Mouse (Mus musculus) cerebellum, postnatal 4 days (tissue): ENCODE results near the gene Pard3.

ENCODE experiments used
- DNase-seq, 2 experiments: peaks; one replicate each; pipeline ENCODE4 v3.0.0; 2022; ENCODE audit warnings: low spot score in 2 of 2, mixed read lengths in 1 of 2

Gene Pard3

DNA sequence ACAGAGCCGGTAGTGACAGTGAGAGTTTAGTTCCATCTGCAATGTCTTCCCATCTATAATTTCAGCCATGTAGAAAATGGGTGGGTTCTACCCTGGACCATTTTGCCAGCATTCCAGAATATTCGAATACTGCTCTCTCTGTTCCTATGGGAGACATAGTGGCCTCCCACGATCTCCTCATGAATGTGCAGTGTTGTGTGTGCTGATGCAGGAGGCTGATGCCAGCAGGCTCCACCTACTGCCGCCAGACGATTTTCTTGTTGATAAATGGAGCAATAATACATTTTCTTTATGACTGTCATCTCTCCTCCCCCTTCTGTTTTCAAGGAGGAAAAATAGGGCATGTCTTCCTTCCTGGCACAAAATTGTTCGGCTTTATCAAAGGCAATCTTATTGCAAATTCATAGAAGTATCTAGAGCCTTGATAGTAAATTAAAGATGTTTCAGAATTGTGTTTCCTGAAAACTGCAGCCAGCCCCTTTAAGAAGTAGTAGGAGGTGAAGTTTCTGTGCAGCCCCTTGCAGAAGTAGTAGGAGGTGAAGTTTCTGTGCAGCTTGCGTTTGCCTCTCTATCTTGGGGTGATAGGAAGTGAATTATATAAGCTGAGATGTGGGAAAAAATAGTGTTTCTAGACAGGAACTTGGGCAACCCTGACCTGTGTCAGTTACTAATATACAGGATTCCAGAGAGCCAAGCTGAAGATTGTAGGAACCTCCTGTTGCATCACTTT, 545.0 kb downstream of the Pard3 start:
- DNase-seq, result no peak

DNA sequence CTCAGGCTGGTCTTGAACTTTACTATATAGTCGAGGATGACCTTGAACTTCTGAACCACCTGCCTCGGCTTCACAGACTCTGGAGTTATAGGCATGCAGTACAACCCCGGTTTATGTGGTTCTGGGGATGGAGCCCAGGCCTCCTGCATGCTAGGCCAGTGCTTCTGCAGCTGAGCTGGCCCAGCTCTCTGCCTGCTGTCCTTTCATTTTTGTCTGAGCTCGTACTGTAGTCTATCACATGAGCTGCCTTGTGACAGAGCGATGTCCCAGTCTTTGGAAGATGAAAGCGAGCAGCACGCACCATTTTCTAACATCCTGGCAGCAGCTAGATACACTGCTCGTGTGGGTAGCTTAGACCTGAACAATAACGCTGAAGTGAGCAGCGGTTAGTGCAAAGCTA, 545.6 kb downstream of the Pard3 start:
- no peak for DNase-seq

DNA sequence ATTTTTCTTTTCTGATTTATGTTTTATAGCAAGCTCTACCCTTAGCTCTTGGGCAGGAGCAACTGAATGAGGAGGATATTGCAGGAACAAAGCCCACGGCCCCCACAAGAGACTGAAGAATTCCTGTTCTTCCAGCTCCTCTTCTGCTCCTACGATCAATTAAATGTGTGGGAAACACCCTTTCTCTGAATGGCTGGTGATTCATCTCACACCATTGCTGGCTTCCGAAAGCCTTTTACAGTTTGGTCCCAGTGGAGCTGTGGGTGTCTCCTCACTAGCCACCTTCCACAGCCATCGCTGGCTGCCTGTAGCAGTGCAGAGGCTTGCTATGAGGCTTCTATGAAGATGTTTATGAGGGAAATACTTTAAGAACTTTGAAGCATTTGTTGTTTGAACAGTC, 550.5 kb downstream of the Pard3 start:
- DNase-seq, result no peak

DNA sequence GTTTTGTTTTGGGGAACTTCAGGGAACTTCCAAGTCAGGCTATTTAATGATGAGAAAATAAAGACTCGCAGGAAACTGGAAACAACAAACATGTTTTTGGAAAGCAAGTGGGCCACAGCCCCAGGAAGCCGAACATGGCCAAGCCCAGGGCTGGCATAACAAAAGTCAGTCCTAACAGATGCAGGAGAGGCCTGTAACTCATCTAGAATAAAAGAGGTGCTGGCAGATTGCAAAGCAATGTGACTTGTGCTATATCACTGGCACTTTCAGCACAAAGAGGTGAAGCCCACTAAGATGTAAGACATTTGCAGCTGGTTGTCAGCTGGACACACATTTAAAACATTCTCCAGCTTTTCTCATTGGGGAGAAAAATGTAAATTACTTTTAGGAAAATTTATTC, 553.0 kb downstream of the Pard3 start:
- DNase-seq, result no peak

DNA sequence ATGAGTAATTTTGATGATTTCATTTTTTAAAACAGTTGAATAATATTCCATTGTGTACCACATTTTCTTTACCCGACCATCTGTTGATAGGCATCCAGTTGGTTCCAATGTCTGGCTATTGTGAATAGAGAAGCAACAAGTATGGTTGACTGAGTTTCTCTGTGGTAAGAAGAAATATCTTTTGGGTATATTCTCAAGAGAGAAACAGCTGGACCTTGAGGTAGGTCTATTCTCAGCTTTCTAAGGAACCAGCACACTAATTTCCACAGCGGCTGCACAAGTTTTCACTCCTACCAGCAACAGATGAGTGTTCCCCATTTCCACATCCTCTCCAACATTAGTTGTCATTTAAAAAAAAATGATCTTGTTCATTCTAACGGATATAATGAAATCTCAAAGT, 558.4 kb downstream of the Pard3 start:
- DNase-seq, result no peak

DNA sequence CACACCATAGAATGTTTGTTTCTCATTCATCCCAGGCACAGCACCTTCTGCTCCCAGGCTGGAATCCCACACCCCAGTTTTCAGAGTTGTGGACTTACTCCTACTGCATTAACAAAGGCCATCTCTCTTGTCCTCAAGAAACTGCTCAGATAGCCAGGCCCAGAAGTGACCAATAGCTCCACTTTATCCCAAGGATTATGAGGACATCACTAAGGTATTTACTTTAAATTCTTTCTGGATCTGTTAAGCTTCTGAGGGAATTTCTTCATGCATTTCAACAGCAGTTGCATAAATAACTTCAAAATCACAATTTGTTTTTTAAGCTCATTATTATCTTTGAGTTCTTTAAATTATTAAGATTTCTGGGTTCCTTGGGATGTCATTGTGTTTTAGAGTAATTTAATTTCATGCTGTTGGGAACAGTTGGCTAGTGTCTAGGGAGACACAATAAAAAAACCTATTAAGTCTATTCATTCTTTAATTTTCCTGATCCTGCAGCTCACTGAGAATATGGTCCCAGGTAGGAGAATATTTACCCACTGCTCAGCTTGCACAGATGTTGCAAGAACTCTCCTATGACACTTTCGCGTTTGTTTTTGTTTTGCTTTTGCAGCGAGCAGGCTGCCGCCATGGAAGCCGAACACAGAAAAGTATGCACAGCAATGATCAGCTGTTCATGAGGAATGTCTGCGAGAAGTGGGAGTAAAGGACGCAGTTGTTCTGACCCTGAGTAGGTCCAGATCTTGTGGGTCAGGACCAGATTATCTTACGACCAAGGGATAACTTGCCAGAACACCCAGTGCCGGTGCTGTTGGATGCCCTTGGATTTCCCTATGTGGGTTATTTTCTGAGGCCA, 574.8 kb downstream of the Pard3 start:
- DNase-seq, result no peak

DNA sequence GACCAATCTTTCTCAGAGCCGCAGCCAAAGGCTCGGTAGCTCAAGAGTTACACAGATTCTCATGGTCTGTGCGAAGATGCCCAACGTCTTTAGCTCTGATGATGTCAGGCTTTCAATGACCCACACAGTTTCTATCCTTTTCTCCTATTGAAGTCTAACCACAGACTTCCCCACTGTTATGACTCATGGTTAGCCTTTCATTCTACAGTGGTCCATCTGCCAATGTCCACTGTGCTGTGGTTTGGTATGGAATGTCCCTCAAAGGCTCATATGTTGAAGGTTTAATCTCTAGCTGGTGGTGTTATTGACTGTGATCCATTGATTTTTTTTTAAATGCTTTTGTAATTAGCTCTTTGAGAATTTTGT, 575.4 kb downstream of the Pard3 start:
- DNase-seq, result no peak

DNA sequence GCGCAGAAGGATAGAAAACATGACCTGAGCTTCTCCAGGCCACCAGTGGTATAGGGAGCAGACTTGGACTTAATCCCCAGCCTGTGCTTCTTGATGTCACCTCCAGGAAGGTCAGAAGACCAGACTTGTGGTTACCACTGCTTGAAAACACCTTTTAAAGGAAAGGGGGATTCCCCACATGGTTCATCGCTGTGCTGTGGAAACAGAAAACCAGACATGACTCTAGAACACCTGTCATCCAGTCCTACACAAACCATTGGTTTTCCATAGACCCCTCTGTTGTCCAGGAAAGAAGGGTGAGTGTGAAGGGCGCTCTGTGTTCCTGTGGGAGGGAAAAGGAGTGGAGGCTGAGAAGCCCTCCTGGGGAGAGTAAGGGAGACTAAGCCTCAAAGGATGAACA, 591.9 kb downstream of the Pard3 start:
- no peak for DNase-seq
